Mouse (Mus musculus): ENCODE results near the gene Snx25.

GRCm38 (mm10) chr8:46149306-46149705, 2.7 kb downstream of the Snx25 start:
- no peak for TF ChIP-seq CTCF (conservative IDR thresholded peaks at IDR 0.05 in 1 of 2, IDR thresholded peaks at IDR 0.05 in 1 of 2; ENCODE audit: low read depth in 2 of 2, low read length in 2 of 2)
- no peak for TF ChIP-seq ETS1 (conservative IDR thresholded peaks at IDR 0.05; ENCODE audit: low read depth, low read length)
- TF ChIP-seq POLR2AphosphoS2 (IDR thresholded peaks at IDR 0.05; ENCODE audit: low read depth, low read length): no peak
